ENCODE assay signal across 18 mouse cellular contexts in genomic region chr9:103843836-103844235, GRCm38 (mm10).
"Had no signal": no experiment of that assay in that cellular context is flagged by ENCODE, and none has a peak within 500 bp of the region (broad histone marks: within the 10 kb centered on the region; RNA-seq: fewer than 3 reads in every experiment).

No protein-coding gene starts in this region.

- H3K4me3 ChIP-seq: limb, embryonic 12.5 days; limb, embryonic 15.5 days; midbrain, embryonic 12.5 days; midbrain, embryonic 15.5 days; neural tube, embryonic 12.5 days; neural tube, embryonic 15.5 days had no signal

- H3K4me2 ChIP-seq: limb, embryonic 12.5 days; limb, embryonic 15.5 days; liver, embryonic 11.5 days; lung, embryonic 14.5 days; midbrain, embryonic 12.5 days; midbrain, embryonic 15.5 days; neural tube, embryonic 12.5 days; neural tube, embryonic 15.5 days had no signal

- H3K9ac ChIP-seq: limb, embryonic 12.5 days; limb, embryonic 15.5 days; liver, embryonic 14.5 days; liver, postnatal 0 days; lung, embryonic 14.5 days; midbrain, embryonic 12.5 days; midbrain, embryonic 15.5 days; neural tube, embryonic 12.5 days; neural tube, embryonic 15.5 days had no signal

- H3K9me3 ChIP-seq: limb, embryonic 12.5 days; limb, embryonic 15.5 days; midbrain, embryonic 12.5 days; midbrain, embryonic 15.5 days; neural tube, embryonic 12.5 days; neural tube, embryonic 15.5 days had no signal

- H3K4me1 ChIP-seq: limb, embryonic 12.5 days; limb, embryonic 15.5 days; midbrain, embryonic 12.5 days; midbrain, embryonic 15.5 days; neural tube, embryonic 12.5 days; neural tube, embryonic 15.5 days had no signal

- DNase-seq: kidney, postnatal 14 days; kidney, postnatal 4 days; left cerebral cortex, postnatal 4 days; liver, postnatal 0 days; lung, embryonic 14.5 days; thymus, adult 2 months; thymus, postnatal 14 days; thymus, postnatal 4 days had no signal

- H3K36me3 ChIP-seq: limb, embryonic 12.5 days; limb, embryonic 15.5 days; midbrain, embryonic 12.5 days; midbrain, embryonic 15.5 days; neural tube, embryonic 12.5 days; neural tube, embryonic 15.5 days had no signal

- ATAC-seq: liver, postnatal 0 days; lung, postnatal 0 days; midbrain, embryonic 15.5 days had no signal

- H3K27me3 ChIP-seq: limb, embryonic 12.5 days; limb, embryonic 15.5 days; midbrain, embryonic 12.5 days; midbrain, embryonic 15.5 days; neural tube, embryonic 12.5 days; neural tube, embryonic 15.5 days had no signal

- H3K27ac ChIP-seq: limb, embryonic 12.5 days; limb, embryonic 15.5 days; liver, embryonic 14.5 days; macrophage; midbrain, embryonic 12.5 days; midbrain, embryonic 15.5 days; neural tube, embryonic 12.5 days; neural tube, embryonic 15.5 days had no signal
